Mouse (Mus musculus): ENCODE measurements around the gene Acsl1. TPM values are rescaled to one million over a fixed set of nuclear protein-coding genes. Genes with fewer than 3 reads are reported as not detected.

Acsl1 gene
- total RNA-seq, 2 experiments from 2014 or later, result 61.5 to 89.7 TPM

DNA sequence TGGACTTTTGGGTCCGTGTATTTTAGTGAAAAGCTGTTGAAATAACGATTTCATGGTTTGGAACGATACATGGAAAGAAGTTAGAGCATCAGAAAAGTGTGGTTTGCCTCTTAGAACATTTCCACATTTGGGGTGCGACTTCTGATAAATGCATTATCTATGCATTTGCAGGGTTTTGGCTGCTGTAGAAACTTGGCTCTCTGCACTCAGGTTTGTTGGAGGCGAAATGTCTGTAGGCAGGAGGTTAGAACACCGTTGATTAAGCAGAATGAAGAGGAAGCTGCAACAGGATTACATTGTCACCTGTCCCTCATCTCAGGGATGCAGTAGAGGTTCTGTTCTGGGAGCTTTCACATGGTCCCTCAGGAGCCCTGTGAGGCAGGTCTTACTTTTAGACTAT, 3.8 kb downstream of the Acsl1 start:
- peak; percentile 17 for ATAC-seq (replicated peaks; ENCODE audit: poor library complexity)

DNA sequence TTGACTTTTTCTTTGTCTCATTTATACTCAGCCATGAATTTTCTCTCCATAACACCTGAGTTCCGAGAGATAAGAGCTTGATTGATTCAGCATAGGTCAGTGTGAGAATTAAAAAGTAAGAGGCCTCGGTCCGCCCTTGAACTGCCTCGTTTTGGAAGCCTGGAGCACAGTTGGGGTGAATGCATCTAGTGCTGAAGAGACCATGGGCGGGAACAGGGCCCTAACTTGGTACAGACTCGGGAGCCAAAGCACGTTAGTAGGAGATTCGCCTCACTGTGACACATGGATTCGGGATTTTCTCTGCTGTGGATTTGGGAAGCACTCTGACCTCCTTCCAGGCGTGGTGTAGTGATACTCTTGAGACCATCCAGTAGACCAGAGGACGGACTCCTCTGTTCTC, 4.6 kb downstream of the Acsl1 start:
- ATAC-seq (replicated peaks; ENCODE audit: poor library complexity), result no peak

GRCm38 (mm10) chr8:46475942-46476341, 5.1 kb downstream of the Acsl1 start:
- ATAC-seq (replicated peaks; ENCODE audit: poor library complexity), result no peak

- ATAC-seq (replicated peaks; ENCODE audit: poor library complexity), result peak; percentile 30
Measured at GRCm38 (mm10) chr8:46477747-46478458, 7.1 kb downstream of the Acsl1 start.

DNA sequence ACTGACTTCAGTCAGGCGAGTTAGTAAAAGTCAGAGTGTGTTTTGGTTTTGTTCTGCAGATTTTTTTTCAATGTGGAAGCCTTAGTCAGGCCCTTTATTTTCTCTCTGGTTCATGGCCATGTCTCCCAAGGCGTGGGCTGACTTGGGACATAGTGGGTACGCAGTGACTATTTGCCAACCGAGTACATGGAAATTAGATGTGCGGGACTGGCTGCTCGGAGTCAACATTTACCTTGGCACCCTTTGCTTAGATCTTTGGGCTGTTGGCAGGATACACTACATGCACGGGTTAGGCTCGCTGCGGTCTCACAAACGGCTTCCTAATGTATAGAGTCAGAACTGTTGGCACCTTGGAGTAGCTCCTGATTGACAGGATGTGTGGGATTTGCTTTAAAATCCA, 7.9 kb downstream of the Acsl1 start:
- no peak for ATAC-seq (replicated peaks; ENCODE audit: poor library complexity)

DNA sequence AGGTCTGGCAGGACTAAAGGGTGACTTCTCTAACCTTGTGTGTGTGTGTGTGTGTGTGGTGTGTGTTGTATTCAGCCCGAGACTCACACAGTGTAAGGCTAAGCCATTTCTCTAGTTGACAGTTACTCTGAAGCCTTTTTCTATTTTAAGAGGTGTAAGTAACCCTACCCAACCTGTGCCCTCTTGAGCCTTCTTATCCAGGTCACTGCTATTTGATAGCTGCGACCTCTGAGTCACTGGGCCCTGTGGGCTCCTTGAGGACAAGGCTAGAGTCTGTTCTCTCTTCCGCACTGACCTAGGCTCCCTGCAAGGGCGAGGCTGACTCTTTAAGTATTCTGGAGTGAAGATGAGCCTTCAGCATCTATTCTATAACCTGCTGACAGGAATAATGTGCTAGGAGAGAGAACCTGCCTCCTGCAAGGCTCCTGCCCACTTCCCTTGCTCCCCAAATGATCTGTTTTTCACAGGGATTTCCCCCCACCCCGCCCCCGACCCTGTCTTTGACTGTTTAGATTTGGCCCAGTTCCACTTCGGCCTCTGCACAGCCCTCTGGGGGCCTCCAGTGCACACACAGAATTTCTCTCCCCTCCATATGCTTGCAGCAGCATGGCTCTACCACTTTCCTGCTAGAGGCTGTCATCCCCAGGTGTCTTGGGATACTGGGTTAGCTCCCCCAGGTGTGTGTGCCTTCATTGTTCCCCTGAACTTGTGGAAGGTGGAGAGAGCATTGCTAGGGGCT, 9.1 kb downstream of the Acsl1 start:
- no peak for ATAC-seq (replicated peaks; ENCODE audit: poor library complexity)

DNA sequence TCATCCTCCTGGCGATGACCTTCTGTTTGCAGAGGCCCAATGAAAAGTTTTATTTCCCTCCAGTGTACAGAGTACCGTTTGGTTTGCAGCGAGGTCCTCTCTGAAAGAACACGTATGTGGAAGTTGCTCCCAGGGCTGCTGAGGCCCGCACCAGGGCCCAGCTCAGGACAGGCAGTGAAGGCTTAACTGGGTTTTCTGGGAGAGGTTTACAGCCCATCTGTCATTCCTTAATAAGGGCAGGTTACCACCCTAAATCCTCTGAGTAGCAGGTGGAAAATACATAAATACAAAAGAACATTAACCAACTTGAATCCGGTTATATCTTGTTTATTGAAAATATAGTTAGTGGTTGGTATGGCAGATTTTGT, 9.7 kb downstream of the Acsl1 start:
- ATAC-seq (replicated peaks; ENCODE audit: poor library complexity), result no peak

- peak; percentile 42 for ATAC-seq (replicated peaks; ENCODE audit: poor library complexity)
Measured at GRCm38 (mm10) chr8:46482771-46483170, 11.9 kb downstream of the Acsl1 start.

DNA sequence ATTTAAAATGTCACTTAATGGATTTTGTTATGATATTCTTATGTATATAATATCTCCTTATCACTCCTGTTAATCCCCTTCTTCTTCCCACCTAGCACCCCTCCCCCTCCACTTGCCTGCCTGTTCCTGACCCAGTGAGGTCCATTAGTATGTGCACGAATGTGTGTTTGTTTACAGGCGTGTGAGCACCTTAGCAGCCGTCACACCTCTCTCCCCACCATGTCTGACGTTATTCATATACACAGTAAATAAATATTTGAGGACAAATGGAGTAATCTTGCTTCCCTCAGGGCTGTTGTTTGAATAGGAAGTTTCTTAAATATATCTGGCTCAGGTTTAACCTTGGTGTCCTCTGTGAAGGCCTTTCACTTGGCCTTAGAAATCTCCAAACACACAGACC, 12.4 kb downstream of the Acsl1 start:
- no peak for ATAC-seq (replicated peaks; ENCODE audit: poor library complexity)

DNA sequence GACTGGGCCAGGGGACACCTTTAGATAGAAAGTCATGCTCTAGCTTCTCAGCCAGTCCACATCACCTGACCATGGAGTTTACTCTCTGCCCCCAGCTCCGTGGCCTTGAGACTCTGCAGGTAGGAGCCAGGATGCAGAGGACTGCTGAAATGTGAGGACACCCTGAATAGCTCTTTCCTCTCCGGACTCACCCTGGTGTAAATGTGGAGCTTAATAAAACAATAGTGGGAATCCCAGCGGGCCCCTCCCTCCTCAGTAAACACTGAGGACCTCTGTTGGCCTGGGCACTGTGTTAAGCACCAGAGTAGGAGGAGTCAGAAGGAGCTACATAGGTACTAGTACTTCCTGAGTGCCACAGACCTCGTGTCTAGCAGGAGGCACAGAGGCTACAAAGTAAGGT, 13.2 kb downstream of the Acsl1 start:
- ATAC-seq (replicated peaks; ENCODE audit: poor library complexity), result no peak

DNA sequence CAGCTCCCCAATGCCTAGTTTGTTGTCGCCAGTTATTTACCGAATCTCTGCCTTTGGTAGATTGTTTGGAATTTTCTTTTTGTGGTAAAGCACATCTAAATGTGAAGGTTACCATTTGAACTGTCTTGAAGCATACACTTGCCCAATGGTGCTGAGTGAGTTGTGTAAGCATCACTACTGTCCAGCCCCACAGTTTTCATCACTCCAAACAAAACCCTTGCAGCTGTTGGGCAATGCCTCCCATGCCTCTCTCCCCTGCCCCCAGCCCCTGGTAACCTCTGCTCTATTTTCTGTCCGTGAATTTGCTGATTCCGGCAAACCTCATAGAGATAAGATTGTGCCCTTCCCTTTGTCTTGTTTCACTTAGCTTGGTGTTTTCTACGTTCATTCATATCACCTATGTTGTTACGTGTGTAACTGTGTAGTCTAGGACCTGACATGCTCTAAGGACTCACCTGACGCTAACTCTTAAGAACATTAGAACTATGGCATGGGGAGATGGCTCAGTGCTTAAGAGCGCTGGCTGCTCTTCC, 14.2 kb downstream of the Acsl1 start:
- ATAC-seq (replicated peaks; ENCODE audit: poor library complexity), result peak; percentile 84

DNA sequence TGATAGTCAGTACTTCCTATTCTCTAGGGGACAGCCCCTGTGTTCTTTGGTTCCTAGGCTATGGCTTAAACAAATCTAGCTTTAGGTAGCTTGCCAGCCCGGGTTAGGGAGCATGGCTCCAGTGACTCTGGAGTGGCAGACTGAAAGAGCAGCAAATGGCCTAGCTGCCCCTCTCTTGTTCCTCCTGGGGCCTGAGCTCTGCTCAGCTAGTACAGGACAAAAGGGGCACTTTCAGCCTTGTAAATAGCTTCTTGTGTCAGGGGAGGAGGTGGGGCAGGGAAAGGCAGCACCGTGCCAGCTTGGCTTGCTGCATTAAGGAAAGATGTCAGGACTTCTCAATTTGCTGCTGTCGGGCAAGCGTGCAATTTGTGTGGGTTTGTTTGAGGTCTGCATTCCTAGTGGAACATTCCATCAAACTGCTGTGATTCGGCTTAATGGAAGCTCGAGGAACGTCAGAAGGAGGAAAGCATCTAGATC, 17.3 kb downstream of the Acsl1 start:
- ATAC-seq (replicated peaks; ENCODE audit: poor library complexity), result no peak

DNA sequence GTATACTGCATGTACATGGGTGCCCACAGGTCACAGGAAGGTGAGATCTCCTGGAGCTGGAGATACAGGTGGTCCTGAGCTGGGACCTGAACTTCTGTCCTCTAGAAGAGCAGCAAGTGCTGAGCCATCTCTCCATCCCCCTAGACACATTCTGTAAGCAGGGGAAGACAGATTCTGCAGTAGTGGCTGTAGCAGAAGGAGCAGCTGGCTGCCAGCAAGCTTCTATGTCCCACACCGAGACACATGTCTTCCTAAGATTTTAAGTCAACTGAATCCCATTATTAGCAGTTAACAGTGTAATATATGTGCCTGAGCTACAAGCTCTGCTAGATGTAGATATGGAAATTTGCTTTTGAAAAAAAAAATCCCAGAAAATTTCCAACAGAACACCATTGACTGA, 18.4 kb downstream of the Acsl1 start:
- ATAC-seq (replicated peaks; ENCODE audit: poor library complexity), result no peak

- ATAC-seq (replicated peaks; ENCODE audit: poor library complexity), result no peak
Measured at GRCm38 (mm10) chr8:46490250-46490649, 19.4 kb downstream of the Acsl1 start.

DNA sequence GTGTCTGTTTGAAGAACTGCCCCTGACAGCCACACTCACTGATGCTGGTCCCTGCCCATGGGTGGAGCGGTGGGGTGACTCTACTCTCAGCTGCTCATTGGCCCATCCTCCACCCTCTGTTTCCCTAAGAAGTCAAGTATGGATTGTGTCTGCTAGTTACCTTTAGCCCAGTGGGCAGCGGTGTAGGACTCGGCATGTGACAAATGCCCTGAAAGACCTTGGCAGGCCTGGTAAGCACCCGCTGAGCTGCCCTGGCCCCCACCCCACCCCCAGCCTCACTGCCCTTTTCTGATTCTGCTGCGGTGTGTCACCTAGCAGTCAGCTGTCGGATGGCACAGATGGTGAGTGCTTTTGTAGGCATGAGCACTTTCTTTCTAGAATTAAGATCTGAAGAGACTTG, 20.0 kb downstream of the Acsl1 start:
- ATAC-seq (replicated peaks; ENCODE audit: poor library complexity), result no peak

GRCm38 (mm10) chr8:46493495-46494170, 22.8 kb downstream of the Acsl1 start:
- ATAC-seq (replicated peaks; ENCODE audit: poor library complexity), result no peak

DNA sequence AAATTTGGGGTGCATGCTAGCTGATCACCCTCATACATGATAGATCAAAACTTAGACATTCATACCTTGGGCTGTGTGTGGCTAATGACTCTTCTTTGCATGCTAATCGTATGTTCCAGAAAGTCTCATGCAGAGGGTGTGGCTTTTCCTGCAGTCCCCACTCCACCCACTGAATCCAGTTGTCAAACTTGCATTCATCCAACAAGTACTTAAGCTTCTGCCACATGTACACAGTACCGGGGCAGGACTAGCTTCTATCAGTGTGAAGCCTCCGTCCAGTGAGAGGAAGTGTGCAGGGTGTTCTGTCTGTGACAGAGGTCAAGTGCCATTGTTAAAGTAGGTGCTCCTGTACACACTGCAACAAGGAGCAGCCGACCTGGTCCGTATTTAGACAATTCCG, 26.0 kb downstream of the Acsl1 start:
- ATAC-seq (replicated peaks; ENCODE audit: poor library complexity), result peak; percentile 24

GRCm38 (mm10) chr8:46497314-46498011, 26.6 kb downstream of the Acsl1 start:
- peak; percentile 43 for ATAC-seq (replicated peaks; ENCODE audit: poor library complexity)

- ATAC-seq (replicated peaks; ENCODE audit: poor library complexity), result peak; percentile 12; the same call in 1 of the 2 replicates
Measured at GRCm38 (mm10) chr8:46499376-46500061, 28.7 kb downstream of the Acsl1 start.

DNA sequence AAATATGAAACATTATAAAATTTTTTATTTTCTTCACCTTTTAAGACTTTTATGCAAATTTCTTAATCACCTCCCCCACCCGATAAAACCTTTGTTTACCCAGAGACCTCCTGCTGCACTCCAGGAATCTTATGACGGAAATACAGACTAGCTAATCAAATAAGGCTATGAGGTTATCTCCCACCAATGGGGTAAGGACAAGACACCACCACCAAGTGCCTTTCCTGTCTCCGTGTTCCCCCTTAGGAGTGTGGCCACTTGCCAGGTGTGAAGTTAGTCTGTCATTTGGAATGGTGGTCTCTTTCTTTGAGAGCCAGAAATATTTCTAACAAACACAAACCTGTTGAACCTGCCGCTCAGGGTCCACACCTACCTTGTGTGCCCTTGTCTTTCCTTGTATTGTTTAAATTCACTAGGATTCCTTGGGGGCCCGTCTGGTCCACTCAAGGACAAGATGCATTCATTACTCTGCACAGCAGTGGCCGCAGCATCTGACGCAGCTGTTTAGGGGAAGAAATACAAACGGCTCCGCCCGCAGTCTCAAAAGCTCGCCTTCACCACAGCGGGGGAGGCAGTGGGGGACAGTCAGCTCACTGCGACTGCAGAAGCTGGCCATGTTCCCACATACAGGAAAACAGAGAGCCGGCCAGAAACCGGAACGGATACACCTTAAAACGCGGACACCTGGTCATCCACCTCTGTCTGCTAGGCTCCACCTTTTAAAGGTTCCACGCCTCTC, 31.7 kb downstream of the Acsl1 start:
- no peak for ATAC-seq (replicated peaks; ENCODE audit: poor library complexity)

Measured in megakaryocyte progenitor cell, adult 5-6 weeks (primary cell).